Mouse (Mus musculus) macrophage (primary cell): ENCODE results near the gene Ep400. TPM values are rescaled to one million over a fixed set of nuclear protein-coding genes. Genes with fewer than 3 reads are reported as not detected.

Experiments
- H3K27ac ChIP-seq: fragments of 350-480 bp; formaldehyde crosslinking; 2 replicates; pipeline ENCODE4 v1.9.0; 2021
- H3K36me3 ChIP-seq: fragments of 350-480 bp; formaldehyde crosslinking; 2 replicates; pipeline ENCODE4 v1.9.0; 2021; ENCODE audit errors: inconsistent target
- H3K4me3 ChIP-seq: fragments of 350-480 bp; formaldehyde crosslinking; 2 replicates; pipeline ENCODE4 v1.9.0; 2021; ENCODE audit errors: inconsistent target
- H3K79me2 ChIP-seq: fragments of 350-480 bp; formaldehyde crosslinking; 2 replicates; pipeline ENCODE4 v1.9.0; 2021; ENCODE audit errors: inconsistent target
- WGBS: methylation state at CpG from one replicate; pipeline ENCODE4 v1.1.7; 2026; ENCODE audit warnings: inconsistent platforms; ENCODE audit not compliant: missing documents; 5-methylcytosine and 5-hydroxymethylcytosine counted together
- polyA plus RNA-seq: library from polyadenylated mRNA; stranded (reverse); fragments of 250-400 nt; gene quantifications from 3 replicates; pipeline ENCODE4 v1.2.4, GENCODE M21; 2018; ENCODE audit warnings: inconsistent platforms

The Ep400 gene
- polyA plus RNA-seq, 1 experiment from 2014 or later: 24.9 TPM

DNA sequence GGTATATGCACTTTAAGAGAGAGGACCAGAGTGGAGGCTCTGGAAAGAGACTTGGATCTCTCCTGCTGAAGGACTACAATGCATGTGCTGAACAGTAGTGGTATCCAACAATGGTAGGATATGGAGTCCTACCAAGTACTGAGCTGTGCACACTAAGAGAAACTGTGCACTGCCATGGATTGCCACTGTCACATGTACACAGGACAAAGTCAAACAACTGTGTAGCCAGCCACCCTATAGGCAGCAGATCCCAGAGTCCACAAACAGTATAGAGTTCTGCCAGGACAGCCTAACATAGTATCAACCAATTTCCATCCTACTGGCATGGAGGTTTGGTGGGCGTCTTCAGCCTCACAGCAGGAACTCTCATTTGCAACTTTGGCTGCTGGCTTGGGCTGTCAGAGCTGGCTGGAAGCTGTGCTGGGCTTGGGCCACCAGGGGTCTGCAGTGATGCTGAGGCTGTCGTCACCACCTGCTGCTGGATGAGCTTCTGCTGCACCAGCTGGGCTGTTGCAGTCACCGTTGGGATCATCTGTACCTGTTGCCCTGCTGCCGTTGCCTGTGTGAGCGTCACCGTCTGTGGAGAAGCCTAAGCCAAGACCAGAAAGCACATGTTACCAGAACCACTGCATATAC lies 104.9 kb downstream of the Ep400 start:
- peaks cover 78% of the 10 kb centered on the region for H3K36me3 ChIP-seq
- no peak overlapping the region for H3K27ac ChIP-seq
- 94% methylated on average over 6 of the region's 6 CpGs for WGBS

DNA sequence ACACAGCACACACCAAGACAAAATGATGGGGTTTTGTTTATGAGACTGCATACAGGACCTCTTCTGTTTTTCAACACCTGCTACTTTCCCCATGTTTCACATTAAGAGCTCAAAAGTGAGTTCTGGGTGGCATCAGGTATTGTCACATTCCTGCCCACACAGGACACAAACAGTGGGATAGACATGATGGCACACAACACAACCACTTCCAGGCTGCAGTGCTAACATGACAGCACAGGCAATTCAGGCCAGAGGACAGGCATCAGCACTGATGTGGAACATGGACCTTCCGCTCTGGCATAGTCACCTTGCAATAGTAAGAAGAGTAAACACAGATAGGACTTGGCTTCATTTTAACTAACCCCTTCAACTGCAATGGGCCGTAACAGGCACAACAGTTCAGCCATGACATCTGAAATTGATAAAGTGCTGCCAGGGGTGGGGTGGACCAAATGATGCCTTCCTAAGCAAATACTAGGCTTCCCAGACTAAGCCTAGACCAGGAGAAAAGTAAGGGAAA lies 105.7 kb downstream of the Ep400 start:
- H3K36me3 ChIP-seq: peaks cover 70% of the 10 kb centered on the region
- H3K27ac ChIP-seq: no peak overlapping the region
- 100% methylated on average over 2 of the region's 2 CpGs for WGBS
- H3K79me2 ChIP-seq: no peaks in the 10 kb centered on the region
- no peak overlapping the region for H3K4me3 ChIP-seq

More for the DNA sequence above, 104.9 kb downstream of the Ep400 start:
- Histone ChIP-seq H3K79me2 (no peaks in the 10 kb centered on the region), H3K4me3 (no peak overlapping the region)

DNA sequence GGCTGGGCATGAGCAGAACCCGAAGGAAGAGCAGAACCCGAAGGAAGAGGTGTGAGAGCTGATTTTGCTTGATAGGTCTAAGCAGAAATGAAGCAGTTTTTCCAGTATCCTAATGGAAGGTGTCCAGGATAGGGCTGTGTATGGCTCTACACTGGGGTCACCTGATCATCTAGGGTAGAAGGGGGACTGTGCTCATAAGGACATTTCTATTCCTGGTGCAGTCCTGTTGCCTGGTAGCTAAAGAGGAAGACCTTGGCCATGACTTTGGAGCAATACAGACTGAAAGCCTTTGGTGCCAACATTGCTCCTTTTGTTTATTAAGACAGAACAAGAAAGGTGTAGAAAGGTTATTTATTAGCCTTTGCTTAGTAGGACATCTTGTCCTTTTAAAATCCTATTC lies 106.5 kb downstream of the Ep400 start:
- H3K36me3 ChIP-seq: peaks cover 65% of the 10 kb centered on the region
- WGBS: 82% methylated on average over 2 of the region's 2 CpGs
- H3K79me2 ChIP-seq: no peaks in the 10 kb centered on the region
- no peak overlapping the region for H3K4me3 ChIP-seq
- H3K27ac ChIP-seq: no peak overlapping the region

DNA sequence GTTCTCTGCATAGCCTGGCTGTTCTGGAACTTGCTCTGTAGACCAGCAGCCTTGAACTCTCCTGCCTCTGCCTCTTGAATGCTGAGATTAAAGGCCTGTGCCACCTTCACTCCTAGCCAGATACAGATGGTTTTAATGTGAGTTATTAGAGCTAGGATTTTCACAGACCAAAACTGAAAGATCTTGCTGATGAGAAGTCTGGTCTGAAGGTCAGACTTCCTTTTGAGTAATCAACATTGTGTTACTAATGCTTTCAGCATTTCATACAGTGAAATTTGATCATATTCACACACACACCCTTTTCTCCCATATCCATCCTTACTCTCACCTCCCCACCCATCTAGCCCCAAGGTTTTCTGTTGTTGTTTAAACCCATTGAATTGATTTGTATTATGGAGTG lies 110.8 kb downstream of the Ep400 start:
- no peak overlapping the region for H3K27ac ChIP-seq

DNA sequence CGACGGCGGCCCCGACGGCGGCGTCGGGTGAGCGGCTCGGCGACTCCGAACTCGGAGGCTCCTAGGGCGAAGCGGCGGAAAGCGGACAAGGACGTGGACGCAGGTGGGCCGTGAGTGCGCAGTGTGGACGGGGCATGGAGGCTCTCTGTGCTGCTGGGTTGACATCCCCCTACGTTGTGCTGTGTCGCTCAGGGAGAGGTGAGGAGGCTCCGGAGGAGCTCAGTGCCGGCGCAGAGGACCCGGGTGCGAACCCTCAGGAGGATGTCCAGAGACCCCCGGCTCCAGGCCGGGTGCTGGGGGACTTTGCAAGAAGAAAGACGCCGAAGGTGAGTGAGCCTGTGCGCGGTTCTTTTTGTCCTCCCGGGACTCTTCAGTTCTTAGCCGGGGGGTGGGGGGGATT lies 116.8 kb downstream of the Ep400 start:
- Histone ChIP-seq H3K4me3 (peak overlapping the region; percentile 71), H3K36me3 (peaks cover 61% of the 10 kb centered on the region), H3K79me2 (peaks cover 8% of the 10 kb centered on the region; the same call in 1 of the 2 replicates), H3K27ac (no peak overlapping the region)
- WGBS: 3% methylated on average over 37 of the region's 37 CpGs

More for the DNA sequence above, 110.8 kb downstream of the Ep400 start:
- H3K79me2 ChIP-seq: no peaks in the 10 kb centered on the region
- no peak overlapping the region for H3K4me3 ChIP-seq
- H3K36me3 ChIP-seq: peaks cover 64% of the 10 kb centered on the region

DNA sequence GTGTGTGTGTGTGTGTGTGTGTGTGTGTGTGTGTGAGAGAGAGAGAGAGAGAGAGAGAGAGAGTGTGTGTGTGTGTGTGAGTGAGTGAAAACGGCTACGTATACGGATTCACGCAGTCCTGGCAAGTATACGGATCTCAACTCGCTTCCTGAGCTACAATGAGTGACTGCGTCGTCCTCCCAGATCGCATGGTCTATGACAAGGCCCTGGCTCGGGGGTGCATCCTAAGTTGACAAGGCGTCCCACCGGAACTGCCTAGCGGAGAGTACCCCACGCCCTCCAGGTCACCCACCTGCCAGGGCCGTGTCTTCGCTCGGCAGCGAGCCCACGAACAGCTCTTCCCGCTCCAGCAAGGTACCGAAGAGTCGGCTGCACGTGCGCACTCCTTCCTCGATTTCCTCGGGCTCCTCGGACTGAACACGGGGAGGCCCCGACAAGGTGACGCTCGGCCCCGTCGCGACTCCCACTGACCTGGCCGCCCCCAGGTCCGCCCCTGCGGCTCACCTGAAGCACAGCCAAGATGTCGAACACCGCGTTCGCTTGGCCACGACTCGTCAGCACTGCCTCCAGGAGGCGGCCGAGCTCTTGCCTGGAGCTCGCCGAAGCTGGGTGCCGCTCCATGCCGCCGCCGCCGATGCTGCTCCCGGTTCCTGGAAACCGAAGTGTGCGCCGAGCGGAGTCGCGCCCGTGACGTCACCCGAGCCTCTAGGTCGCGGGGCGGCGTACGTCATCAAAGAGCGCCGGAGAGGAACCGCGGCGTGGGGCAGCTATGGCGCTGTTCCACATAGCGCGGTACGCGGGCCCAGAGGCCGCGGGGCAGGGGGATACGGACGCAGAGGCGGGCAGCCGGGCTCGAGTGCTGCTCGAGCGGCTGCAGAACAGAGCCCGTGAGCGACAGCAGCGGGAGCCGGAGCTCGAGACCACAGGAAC lies 117.5 kb downstream of the Ep400 start, which contains the start of the genes Noc4l and Ddx51:
Gene Noc4l (minus strand): TSS at position 699 of the 930 bp plus-strand sequence.
Gene Ddx51 (plus strand): TSS at position 733 of the 930 bp plus-strand sequence.
- WGBS: under 1% methylated on average over 91 of the region's 91 CpGs
- Histone ChIP-seq H3K79me2 (peaks cover 8% of the 10 kb centered on the region; the same call in 1 of the 2 replicates), H3K36me3 (peaks cover 59% of the 10 kb centered on the region), H3K27ac (no peak within 1 kb of the TSS), H3K4me3 (peak within 1 kb of the TSS; percentile 71)

DNA sequence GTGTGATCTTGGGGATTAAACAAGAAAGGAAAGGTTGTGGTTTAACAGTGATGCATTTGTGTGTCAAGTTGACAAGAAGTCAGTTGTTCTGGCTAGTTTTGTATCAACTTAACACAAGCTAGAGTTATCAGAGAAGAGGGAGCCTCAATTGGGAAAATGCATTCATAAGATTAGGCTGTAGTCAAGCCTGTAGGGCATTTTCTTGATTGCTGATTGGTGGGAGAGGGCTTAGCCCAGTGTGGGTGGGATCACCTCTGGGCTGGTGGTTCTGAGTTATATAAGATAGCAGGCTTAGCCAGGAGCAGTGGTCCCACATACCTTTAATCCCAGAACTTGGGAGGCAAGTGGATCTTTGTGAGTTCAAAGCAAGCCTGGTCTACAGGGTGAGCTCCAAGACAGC lies 124.1 kb downstream of the Ep400 start:
- Histone ChIP-seq H3K36me3 (peaks cover 40% of the 10 kb centered on the region; the same call in 1 of the 2 replicates), H3K79me2 (no peaks in the 10 kb centered on the region), H3K4me3 (no peak overlapping the region), H3K27ac (no peak overlapping the region)

DNA sequence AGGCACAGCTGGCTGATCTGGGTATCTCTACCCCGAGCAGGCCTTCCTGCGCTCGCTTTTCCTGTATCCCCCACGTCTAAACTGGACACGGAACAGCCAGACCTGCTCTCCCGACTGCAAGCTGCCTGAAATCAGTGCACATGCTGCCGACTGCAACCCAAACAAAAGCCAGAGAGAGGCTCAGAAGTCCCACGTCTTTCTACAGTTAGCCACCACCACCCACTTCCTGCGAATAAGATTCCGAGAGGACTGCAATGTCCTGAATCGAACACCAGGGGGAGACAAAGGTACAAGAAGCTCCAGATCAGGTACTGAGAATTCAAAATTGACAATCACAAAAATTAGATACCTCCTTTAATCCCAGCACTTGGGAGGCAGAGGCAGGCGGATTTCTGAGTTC lies 131.1 kb downstream of the Ep400 start:
- H3K79me2 ChIP-seq: no peaks in the 10 kb centered on the region
- H3K36me3 ChIP-seq: no peaks in the 10 kb centered on the region
- 17% methylated on average over 11 of the region's 12 CpGs for WGBS
- no peak overlapping the region for H3K27ac ChIP-seq
- H3K4me3 ChIP-seq: no peak overlapping the region

DNA sequence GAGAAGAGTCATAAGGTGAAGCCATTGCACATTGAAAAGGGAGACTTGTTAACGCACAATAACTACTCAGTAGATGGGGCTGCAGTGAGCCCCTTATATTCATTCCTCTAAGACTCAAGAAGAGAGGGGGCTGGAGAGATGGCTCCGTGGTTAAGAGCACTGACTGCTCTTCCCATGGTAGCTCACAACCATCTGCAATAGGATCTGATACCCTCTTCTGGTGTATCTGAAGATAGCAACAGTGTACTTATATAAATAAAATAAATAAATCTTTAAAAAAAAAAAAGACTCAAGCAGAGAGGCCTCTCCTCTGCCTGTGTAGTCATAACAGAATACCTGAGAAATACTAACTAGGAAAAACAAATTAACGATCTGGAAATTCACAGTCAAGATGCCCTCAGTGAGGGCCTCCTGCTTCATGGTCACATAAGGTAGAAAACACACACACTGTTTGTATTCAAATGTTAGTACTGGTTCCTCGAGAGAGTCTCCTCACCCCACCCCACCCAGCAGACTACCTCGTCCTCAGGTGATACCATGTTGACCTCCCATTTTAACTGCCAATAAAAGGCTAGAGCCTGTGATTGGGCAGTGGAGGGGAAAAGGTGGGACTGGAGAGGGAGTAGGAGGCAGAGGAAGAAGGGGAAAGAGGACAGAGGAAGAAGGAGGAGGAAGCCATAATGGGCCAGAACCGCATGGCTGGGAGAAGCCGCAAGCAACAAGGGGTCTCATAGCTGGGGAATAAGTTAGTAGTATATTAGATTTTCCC lies 132.0 kb downstream of the Ep400 start:
- Histone ChIP-seq H3K36me3 (no peaks in the 10 kb centered on the region), H3K79me2 (no peaks in the 10 kb centered on the region), H3K27ac (no peak overlapping the region), H3K4me3 (no peak overlapping the region)
- 94% methylated on average over 7 of the region's 7 CpGs for WGBS

DNA sequence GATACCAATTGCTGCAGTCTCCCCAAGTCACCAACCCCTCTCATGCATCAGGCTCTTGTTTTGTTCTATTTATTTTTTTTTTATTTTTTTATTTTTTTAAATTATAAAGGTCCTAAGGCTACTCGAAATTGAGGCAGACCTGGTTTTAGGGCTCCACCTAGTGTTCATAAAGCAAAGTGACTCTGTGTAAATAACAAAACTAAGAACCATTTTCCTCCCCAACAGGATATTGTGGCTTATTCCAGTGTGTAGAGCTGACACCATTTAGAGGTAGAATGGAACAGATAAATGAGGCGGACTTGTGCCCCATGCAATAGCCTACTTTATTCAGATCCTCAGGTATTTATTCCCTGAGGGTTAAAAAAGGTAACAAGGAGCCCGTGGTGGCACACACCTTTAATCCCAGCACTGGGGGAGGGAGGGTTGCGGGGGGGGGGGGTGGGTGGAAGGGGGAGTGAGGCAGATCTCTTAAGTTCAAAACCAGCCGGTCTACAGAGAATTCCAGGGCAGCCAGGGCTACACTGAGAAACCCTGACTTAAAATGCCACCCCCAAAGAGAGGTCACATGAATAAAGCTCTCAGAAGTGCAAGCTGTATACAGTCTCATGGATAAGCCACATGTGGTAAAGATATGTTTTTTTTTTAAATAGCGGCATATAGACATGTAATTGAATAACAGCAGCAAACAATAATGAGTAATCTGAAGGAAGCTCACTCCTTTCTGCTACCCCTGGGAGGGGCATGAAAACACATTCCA lies 134.4 kb downstream of the Ep400 start:
- H3K4me3 ChIP-seq: no peak overlapping the region
- no peaks in the 10 kb centered on the region for H3K36me3 ChIP-seq
- H3K79me2 ChIP-seq: no peaks in the 10 kb centered on the region
- H3K27ac ChIP-seq: no peak overlapping the region
- WGBS: 33% methylated on average over 6 of the region's 6 CpGs

DNA sequence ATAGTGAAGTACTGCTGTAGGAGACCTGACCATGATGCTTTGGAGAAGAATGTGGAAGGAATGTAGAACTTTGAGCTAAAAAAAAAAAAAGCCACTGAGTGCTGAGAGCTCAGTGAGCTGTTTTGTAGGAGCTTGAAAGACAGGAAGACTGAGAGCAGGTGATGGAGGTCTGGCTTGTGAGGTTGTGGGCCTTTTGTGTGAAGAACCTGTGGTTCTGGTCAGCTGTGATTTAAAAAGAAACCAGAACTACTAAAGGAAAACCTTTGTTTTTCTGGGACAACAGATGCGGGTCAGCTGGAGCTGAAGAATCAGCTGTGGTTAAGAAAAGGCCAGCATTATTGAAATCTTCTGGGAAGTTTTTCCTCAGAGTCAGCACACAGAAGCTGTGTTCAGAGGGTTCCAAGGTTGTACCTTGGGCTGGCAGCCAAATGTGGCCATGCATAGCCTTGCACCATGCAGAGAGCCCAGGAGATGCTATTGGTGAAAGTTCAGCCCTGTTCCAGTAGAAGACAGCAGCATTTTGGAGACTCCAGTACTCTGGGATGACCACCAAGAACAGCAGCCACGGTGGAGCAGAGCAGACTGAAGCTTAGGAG lies 140.9 kb downstream of the Ep400 start:
- H3K36me3 ChIP-seq: no peaks in the 10 kb centered on the region
- 79% methylated on average over 2 of the region's 2 CpGs for WGBS
- H3K4me3 ChIP-seq: no peak overlapping the region
- H3K79me2 ChIP-seq: no peaks in the 10 kb centered on the region
- H3K27ac ChIP-seq: no peak overlapping the region

DNA sequence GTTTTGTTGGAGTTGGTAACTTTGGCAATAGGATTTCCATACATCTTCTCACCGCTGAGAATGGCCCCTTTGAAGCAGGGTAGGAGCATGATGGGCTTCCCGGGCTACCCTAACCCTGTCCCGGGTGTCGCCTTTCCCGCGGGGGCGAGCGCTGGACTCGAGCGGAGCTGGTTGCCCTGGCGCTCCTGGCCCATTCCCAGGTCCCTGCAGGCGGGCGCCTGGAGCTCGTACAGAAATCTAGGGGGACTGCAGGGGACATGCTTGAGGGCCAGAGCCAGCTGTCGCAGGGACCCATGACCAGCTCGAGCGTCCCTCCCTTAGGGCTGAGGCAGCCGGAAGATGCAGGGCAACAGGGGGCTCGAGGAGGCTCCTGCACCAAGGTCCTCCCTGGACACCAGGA lies 142.4 kb downstream of the Ep400 start:
- H3K36me3 ChIP-seq: no peaks in the 10 kb centered on the region
- H3K27ac ChIP-seq: no peak overlapping the region
- H3K79me2 ChIP-seq: no peaks in the 10 kb centered on the region
- WGBS: 38% methylated on average over 14 of the region's 19 CpGs
- H3K4me3 ChIP-seq: no peak overlapping the region

DNA sequence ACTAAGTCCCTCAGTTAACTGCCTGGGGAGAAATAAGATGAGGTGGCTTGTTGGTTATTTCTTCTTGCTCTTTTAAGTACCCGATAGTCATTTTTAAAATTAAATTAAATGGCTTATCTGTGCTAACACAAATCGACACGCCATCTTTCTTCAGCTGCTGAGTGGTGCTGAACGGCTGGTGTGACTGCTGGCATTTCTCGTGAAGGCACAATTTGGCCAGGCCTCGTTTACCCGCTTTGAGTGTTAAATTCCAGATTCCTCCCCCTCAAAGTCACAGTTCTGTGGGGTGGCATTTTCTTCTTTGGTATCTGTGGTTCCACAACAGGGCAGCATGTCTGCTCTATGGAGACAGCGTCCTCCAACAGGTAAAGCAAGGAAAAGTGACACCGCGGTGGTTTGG lies 143.2 kb downstream of the Ep400 start:
- Histone ChIP-seq H3K4me3 (no peak overlapping the region), H3K36me3 (no peaks in the 10 kb centered on the region), H3K79me2 (no peaks in the 10 kb centered on the region), H3K27ac (no peak overlapping the region)
- WGBS: 92% methylated on average over 10 of the region's 10 CpGs
